Mouse (Mus musculus) midbrain, embryonic 14.5 days (tissue): ENCODE results near the gene Gm13691. TPM values are rescaled to one million over a fixed set of nuclear protein-coding genes. Genes with fewer than 3 reads are reported as not detected.
"Not testable (repeated sequence)": the region's sequence is repeated elsewhere in the genome, so short reads cannot be mapped to it uniquely, and the experiment has no call there.

ENCODE experiments used
- ATAC-seq: fragments of 200-750 bp; cut with Nextera tagmentation; 2 replicates; pipeline ENCODE4 v1.8.0; 2017; ENCODE audit warnings: moderate number of reproducible peaks, moderate library complexity; ENCODE audit not compliant: low FRiP score, low TSS enrichment
- DNase-seq: peaks from one replicate; pipeline ENCODE4 v3.0.0-alpha.2; 2015
- H3K27ac ChIP-seq: fragments of 300-500 bp; sonication (generic); replicated peaks from 2 replicates; pipeline ENCODE4 v1.5.1; 2014; ENCODE audit warnings: mild to moderate bottlenecking, low read depth, low read length, moderate library complexity
- H3K27me3 ChIP-seq: fragments of 300-500 bp; sonication (generic); 2 replicates; pipeline ENCODE4 v1.6.1; 2014; ENCODE audit warnings: low read length, control low read depth, mixed read lengths; ENCODE audit not compliant: control insufficient read depth, insufficient read depth
- H3K36me3 ChIP-seq: fragments of 300-500 bp; sonication (generic); 2 replicates; pipeline ENCODE4 v1.6.1; 2014; ENCODE audit warnings: low read length, control low read depth; ENCODE audit not compliant: control insufficient read depth, insufficient read depth
- H3K4me1 ChIP-seq: fragments of 300-500 bp; sonication (generic); 2 replicates; pipeline ENCODE4 v1.6.1; 2014; ENCODE audit warnings: mild to moderate bottlenecking, antibody characterized with exemption, low read length, control low read depth; ENCODE audit not compliant: control insufficient read depth, insufficient read depth
- H3K4me2 ChIP-seq: fragments of 300-500 bp; sonication (generic); 2 replicates; pipeline ENCODE4 v1.6.1; 2014; ENCODE audit warnings: mild to moderate bottlenecking, low read length, moderate library complexity
- H3K4me3 ChIP-seq: fragments of 300-500 bp; sonication (generic); replicated peaks from 2 replicates; pipeline ENCODE4 v1.5.1; 2014; ENCODE audit warnings: low read depth, low read length
- H3K9ac ChIP-seq: fragments of 300-500 bp; sonication (generic); replicated peaks from 2 replicates; pipeline ENCODE4 v1.6.1; 2014; ENCODE audit warnings: mild to moderate bottlenecking, low read length, moderate library complexity
- H3K9me3 ChIP-seq: fragments of 300-500 bp; sonication (generic); 2 replicates; pipeline ENCODE4 v1.6.1; 2016; ENCODE audit warnings: low read length, control low read depth, mixed read lengths; ENCODE audit not compliant: control insufficient read depth
- WGBS: fragments of 180-500 bp; shearing (Covaris S2); extraction: QIAGEN DNeasy Blood & Tissue Kit; methylation state at CpG from one replicate; pipeline ENCODE4 v1.1.7; 2014; 5-methylcytosine and 5-hydroxymethylcytosine counted together
- polyA plus RNA-seq: library from polyadenylated mRNA; unstranded; fragments of >200 nt; fragmentation: Nextera tagmentation; extraction: Ambion mirVana; gene quantifications from 2 replicates; pipeline ENCODE4 v1.2.1, GENCODE M21; 2014

Gm13691 gene
- polyA plus RNA-seq = not detected in 2 replicates

- not testable (repeated sequence) for H3K4me3 ChIP-seq, ATAC-seq, H3K9me3 ChIP-seq, H3K27me3 ChIP-seq, H3K9ac ChIP-seq, H3K4me1 ChIP-seq, DNase-seq, H3K27ac ChIP-seq, H3K36me3 ChIP-seq, H3K4me2 ChIP-seq
- no CpG with 5 or more reads among the region's 6 CpGs for WGBS
Measured at GRCm38 (mm10) chr2:83990253-83990652, at the start of gene Gm13691. Gene Gm13691, plus strand, starts transcription at chr2:83990553.

DNA sequence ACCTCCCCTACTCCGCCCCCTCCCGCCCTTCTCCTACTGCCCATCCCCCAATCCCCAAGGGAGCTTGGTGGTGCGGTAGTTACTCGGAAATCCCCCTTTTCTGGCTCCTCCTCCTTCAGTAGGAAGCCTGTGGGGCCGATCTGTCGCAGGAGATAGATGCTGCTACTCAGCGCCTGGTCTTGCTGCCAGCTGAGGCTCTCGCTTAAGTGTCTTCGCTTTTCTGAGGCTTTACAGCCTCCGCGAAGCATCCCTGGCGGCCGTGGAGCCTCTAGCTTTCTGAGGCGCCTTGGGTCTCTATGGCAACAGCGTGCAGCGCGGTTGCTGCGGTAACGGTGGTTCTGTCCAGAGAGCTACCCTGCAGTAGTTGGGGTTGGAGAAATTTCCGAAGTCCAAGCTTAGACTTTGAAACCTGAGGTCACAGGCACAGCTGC lies 49.4 kb upstream of the Gm13691 start, which contains the start of gene Zswim2:
Gene Zswim2, minus strand, starts transcription at position 298 of the 431 bp plus-strand sequence.
- peaks cover 10% of the 10 kb centered on the region; the same call in 1 of the 2 replicates for H3K4me1 ChIP-seq
- peak within 1 kb of the TSS; percentile 49 for H3K27ac ChIP-seq
- H3K4me2 ChIP-seq = peak within 1 kb of the TSS; percentile 61
- peak within 1 kb of the TSS; percentile 31; the same call in 1 of the 2 replicates for H3K9ac ChIP-seq
- no peaks in the 10 kb centered on the region for H3K27me3 ChIP-seq
- no peaks in the 10 kb centered on the region for H3K9me3 ChIP-seq
- ATAC-seq (peak; percentile 94), DNase-seq (peak; percentile 94)
- H3K36me3 ChIP-seq = no peaks in the 10 kb centered on the region
- H3K4me3 ChIP-seq = peak within 1 kb of the TSS; percentile 31
- WGBS = under 1% methylated on average over 20 of the region's 20 CpGs

- no peaks in the 10 kb centered on the region for H3K27me3 ChIP-seq
- H3K4me1 ChIP-seq = peaks cover 10% of the 10 kb centered on the region; the same call in 1 of the 2 replicates
- no peaks in the 10 kb centered on the region for H3K36me3 ChIP-seq
- H3K4me2 ChIP-seq = peak overlapping the region; percentile 61
- H3K9me3 ChIP-seq = no peaks in the 10 kb centered on the region
- H3K27ac ChIP-seq = peak overlapping the region; percentile 49
- H3K4me3 ChIP-seq = peak overlapping the region; percentile 31
- WGBS = 35% methylated on average over 3 of the region's 3 CpGs
- DNase-seq (no peak), ATAC-seq (peak; percentile 46; the same call in 1 of the 2 replicates)
- H3K9ac ChIP-seq = no peak overlapping the region
Measured at GRCm38 (mm10) chr2:83941378-83941777, 49.0 kb upstream of the Gm13691 start.

GRCm38 (mm10) chr2:83941792-83942191 lies 48.6 kb upstream of the Gm13691 start:
- H3K9ac ChIP-seq = no peak overlapping the region
- ATAC-seq = no peak
- 83% methylated on average over 4 of the region's 4 CpGs for WGBS
- H3K27ac ChIP-seq = no peak overlapping the region
- peaks cover 10% of the 10 kb centered on the region; the same call in 1 of the 2 replicates for H3K4me1 ChIP-seq
- no peak overlapping the region for H3K4me3 ChIP-seq
- H3K9me3 ChIP-seq = no peaks in the 10 kb centered on the region
- H3K27me3 ChIP-seq = no peaks in the 10 kb centered on the region
- H3K4me2 ChIP-seq = no peak overlapping the region
- no peaks in the 10 kb centered on the region for H3K36me3 ChIP-seq
- DNase-seq = no peak

DNA sequence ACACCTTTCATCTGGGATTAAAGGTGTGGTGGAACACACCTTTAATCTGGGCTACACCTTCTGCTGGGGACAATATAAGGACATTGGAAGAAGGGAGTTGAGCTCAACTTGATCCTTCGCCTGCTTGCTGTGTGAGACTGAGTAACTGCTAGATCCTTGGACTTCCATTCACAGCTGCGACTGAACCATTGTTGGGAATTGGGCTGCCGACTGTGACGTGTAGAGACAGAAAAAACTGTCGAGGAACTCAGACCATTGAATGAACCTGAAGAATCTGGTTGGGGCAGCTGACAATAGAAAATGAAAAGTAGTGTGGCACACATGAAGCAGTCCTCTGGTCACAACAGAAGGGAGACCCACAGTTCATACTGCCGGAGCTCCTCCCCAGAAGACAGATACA lies 35.0 kb upstream of the Gm13691 start, which contains the start of gene Gm13698:
Gene Gm13698, plus strand, starts transcription at position 301 of the 400 bp plus-strand sequence.
- not testable (repeated sequence) for H3K27ac ChIP-seq, ATAC-seq, H3K36me3 ChIP-seq, H3K9ac ChIP-seq, H3K4me2 ChIP-seq, H3K9me3 ChIP-seq, H3K27me3 ChIP-seq, DNase-seq, H3K4me1 ChIP-seq, H3K4me3 ChIP-seq
- no CpG with 5 or more reads among the region's 6 CpGs for WGBS

DNA sequence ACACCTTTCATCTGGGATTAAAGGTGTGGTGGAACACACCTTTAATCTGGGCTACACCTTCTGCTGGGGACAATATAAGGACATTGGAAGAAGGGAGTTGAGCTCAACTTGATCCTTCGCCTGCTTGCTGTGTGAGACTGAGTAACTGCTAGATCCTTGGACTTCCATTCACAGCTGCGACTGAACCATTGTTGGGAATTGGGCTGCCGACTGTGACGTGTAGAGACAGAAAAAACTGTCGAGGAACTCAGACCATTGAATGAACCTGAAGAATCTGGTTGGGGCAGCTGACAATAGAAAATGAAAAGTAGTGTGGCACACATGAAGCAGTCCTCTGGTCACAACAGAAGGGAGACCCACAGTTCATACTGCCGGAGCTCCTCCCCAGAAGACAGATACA lies 29.1 kb upstream of the Gm13691 start, which contains the start of gene Gm13693:
Gene Gm13693, plus strand, starts transcription at position 301 of the 400 bp plus-strand sequence.
- H3K4me2 ChIP-seq, H3K9me3 ChIP-seq, H3K9ac ChIP-seq, H3K4me3 ChIP-seq, H3K4me1 ChIP-seq, H3K36me3 ChIP-seq, ATAC-seq, H3K27ac ChIP-seq, H3K27me3 ChIP-seq, DNase-seq: not testable (repeated sequence)
- WGBS = no CpG with 5 or more reads among the region's 6 CpGs

GRCm38 (mm10) chr2:83967013-83967412 lies 23.3 kb upstream of the Gm13691 start, which contains the start of gene Gm13695:
Gene Gm13695, plus strand, starts transcription at chr2:83967313.
- H3K4me2 ChIP-seq, H3K9me3 ChIP-seq, H3K36me3 ChIP-seq, H3K27ac ChIP-seq, H3K27me3 ChIP-seq, H3K9ac ChIP-seq, H3K4me3 ChIP-seq, DNase-seq, H3K4me1 ChIP-seq, ATAC-seq: not testable (repeated sequence)
- no CpG with 5 or more reads among the region's 6 CpGs for WGBS

DNA sequence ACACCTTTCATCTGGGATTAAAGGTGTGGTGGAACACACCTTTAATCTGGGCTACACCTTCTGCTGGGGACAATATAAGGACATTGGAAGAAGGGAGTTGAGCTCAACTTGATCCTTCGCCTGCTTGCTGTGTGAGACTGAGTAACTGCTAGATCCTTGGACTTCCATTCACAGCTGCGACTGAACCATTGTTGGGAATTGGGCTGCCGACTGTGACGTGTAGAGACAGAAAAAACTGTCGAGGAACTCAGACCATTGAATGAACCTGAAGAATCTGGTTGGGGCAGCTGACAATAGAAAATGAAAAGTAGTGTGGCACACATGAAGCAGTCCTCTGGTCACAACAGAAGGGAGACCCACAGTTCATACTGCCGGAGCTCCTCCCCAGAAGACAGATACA lies 17.5 kb upstream of the Gm13691 start, which contains the start of gene Gm13696:
Gene Gm13696, plus strand, starts transcription at position 301 of the 400 bp plus-strand sequence.
- DNase-seq, H3K9ac ChIP-seq, H3K4me2 ChIP-seq, ATAC-seq, H3K27me3 ChIP-seq, H3K9me3 ChIP-seq, H3K4me1 ChIP-seq, H3K36me3 ChIP-seq, H3K4me3 ChIP-seq, H3K27ac ChIP-seq: not testable (repeated sequence)
- WGBS = no CpG with 5 or more reads among the region's 6 CpGs

- H3K4me2 ChIP-seq, H3K4me3 ChIP-seq, H3K27me3 ChIP-seq, H3K4me1 ChIP-seq, H3K9me3 ChIP-seq, H3K27ac ChIP-seq, H3K9ac ChIP-seq, DNase-seq, ATAC-seq, H3K36me3 ChIP-seq: not testable (repeated sequence)
- WGBS = no CpG with 5 or more reads among the region's 6 CpGs
Measured at GRCm38 (mm10) chr2:83978633-83979032, 11.7 kb upstream of the Gm13691 start, which contains the start of gene Gm13694. Gene Gm13694, plus strand, starts transcription at chr2:83978933.
